Mouse (Mus musculus): ENCODE data around the gene Prdm8.

DNA sequence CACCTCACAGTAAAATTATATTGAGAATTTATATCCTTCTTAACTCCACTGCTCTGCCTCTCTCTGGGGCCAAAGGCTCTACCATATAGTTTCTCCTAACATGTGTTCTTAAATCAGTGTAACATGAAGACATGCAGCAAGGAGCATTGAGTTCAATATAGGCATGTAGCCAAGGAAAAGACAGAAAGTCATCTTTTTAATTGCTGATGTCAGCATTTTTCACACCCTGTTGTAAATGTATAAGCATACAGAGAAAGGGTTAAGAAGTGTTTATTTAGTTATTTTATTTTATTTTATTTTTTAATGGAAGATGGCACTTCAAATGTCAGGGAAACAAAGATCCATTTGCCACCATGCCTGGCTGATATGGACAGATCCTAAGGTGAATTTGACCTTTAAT lies 6.7 kb downstream of the Prdm8 start:
- TF ChIP-seq CTCF (IDR thresholded peaks at IDR 0.05; ENCODE audit: low read depth, low read length) (no peak), POLR2A (IDR thresholded peaks at IDR 0.05; ENCODE audit: borderline replicate concordance, low read depth, low read length) (no peak)
